Mouse (Mus musculus) erythroid progenitor cell, adult 5-6 weeks (primary cell): ENCODE data around the gene Drd1. TPM values are rescaled to one million over a fixed set of nuclear protein-coding genes. Genes with fewer than 3 reads are reported as not detected.

Experiments used
- total RNA-seq, 2 experiments: library from RNA; stranded (forward) in 1 of 2; stranded (reverse) in 1 of 2; fragments of 150-400 nt in 1 of 2; fragments of 186-747, 209-891 nt in 1 of 2; gene quantifications; 2 replicates each; pipeline versions ENCODE4 v1.2.3 to v1.2.4; 2015 to 2017; ENCODE audit warnings: low replicate concordance in 2 of 2

Gene Drd1
- total RNA-seq, 2 experiments from 2014 or later = not detected

Other genes with a start within 250 kb of the Drd1 start
- 30.6 and 39.8 TPM in 2 replicates for gene Sfxn1, start 16.2 kb upstream of the Drd1 start, total RNA-seq (2015; ENCODE audit: low replicate concordance)
- 12.6 and 15.1 TPM in 2 replicates for gene Sfxn1, start 16.2 kb upstream of the Drd1 start, total RNA-seq (2017; ENCODE audit: low replicate concordance)
- gene Hrh2, start 136.4 kb upstream of the Drd1 start, total RNA-seq (2015; ENCODE audit: low replicate concordance) = 1.1 and 2.1 TPM in 2 replicates
- 1.9 and 2.6 TPM in 2 replicates for gene Hrh2, start 136.4 kb upstream of the Drd1 start, total RNA-seq (2017; ENCODE audit: low replicate concordance)